Mouse (Mus musculus) cortical plate, adult 2 months (tissue): ENCODE measurements at regions not wholly inside any gene's neighbourhood (a gene's known extent, or its start where the extent isn't known, plus 50 kb on each side); places are given as distances from the start of the nearest gene placed in this dataset.
A peak's percentile ranks its signal among the peaks of the same experiment; 100 is the strongest.

Experiments
- H3K27ac ChIP-seq: fragments of 200-500 bp; 2 replicates; pipeline ENCODE4 v1.5.1; 2012; ENCODE audit warnings: low read length, control low read depth, inconsistent platforms; ENCODE audit not compliant: insufficient read depth
- H3K4me1 ChIP-seq: fragments of 200-500 bp; 2 replicates; pipeline ENCODE4 v1.6.1; 2011; ENCODE audit warnings: low read length; ENCODE audit not compliant: control insufficient read depth, insufficient read depth
- H3K4me3 ChIP-seq: fragments of 200-500 bp; 2 replicates; pipeline ENCODE4 v1.5.1; 2011; ENCODE audit warnings: mild to moderate bottlenecking, low read length, control low read depth; ENCODE audit not compliant: insufficient read depth
- CTCF ChIP-seq: fragments of 200-500 bp; IDR thresholded peaks from 2 replicates; pipeline ENCODE4 v1.5.1; 2011; ENCODE audit warnings: mild to moderate bottlenecking, control low read depth, low read length; ENCODE audit not compliant: insufficient read depth; ENCODE audit errors: extremely low read depth
- POLR2A ChIP-seq: fragments of 200-500 bp; IDR thresholded peaks from 2 replicates; pipeline ENCODE4 v1.6.1; 2011; ENCODE audit warnings: mild to moderate bottlenecking, low read length, control low read depth; ENCODE audit not compliant: insufficient read depth; ENCODE audit errors: extremely low read depth

- H3K4me1 ChIP-seq = no peaks in the 10 kb centered on the region; the same call in 1 of the 2 replicates
- peak overlapping the region; percentile 33; the same call in 1 of the 2 replicates for H3K4me3 ChIP-seq
- H3K27ac ChIP-seq = no peak overlapping the region
- TF ChIP-seq POLR2A (no peak), CTCF (no peak)
These were observed 232.6 kb downstream of the Gm45692 start for GRCm38 (mm10) chr8:26351643-26352540.

- H3K4me3 ChIP-seq = no peak overlapping the region
- no peak overlapping the region for H3K27ac ChIP-seq
- TF ChIP-seq CTCF = no peak
- TF ChIP-seq POLR2A = no peak
- no peaks in the 10 kb centered on the region; the same call in 1 of the 2 replicates for H3K4me1 ChIP-seq
These were observed 233.2 kb downstream of the Gm45692 start for GRCm38 (mm10) chr8:26352541-26353010.

GRCm38 (mm10) chr8:26353476-26353875 is 234.1 kb downstream of the Gm45692 start:
- TF ChIP-seq CTCF (no peak), POLR2A (no peak)
- Histone ChIP-seq H3K4me1 (no peaks in the 10 kb centered on the region; the same call in 1 of the 2 replicates), H3K27ac (no peak overlapping the region), H3K4me3 (no peak overlapping the region)

DNA sequence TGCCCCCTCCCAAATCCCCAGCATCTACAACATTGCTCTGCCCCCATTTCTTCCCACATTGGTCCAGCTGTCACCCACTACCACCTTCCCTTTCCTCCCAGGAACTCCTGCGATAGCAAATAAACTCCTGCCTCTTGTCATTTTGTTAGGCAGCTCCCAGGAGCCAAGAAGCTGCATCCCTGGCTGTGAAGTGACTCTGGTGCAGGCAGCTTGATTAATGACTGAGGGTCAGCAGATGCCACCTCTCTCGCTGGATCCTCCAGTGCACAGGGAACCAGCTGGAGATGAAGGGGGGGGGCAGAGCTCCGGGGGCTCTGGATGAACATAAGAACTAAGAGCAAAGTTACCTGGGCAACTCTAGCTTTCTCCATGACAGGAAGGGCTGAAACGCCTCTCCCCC is 235.2 kb downstream of the Gm45692 start:
- no peaks in the 10 kb centered on the region; the same call in 1 of the 2 replicates for H3K4me1 ChIP-seq
- H3K27ac ChIP-seq = no peak overlapping the region
- TF ChIP-seq CTCF (no peak), POLR2A (no peak)
- no peak overlapping the region for H3K4me3 ChIP-seq

- TF ChIP-seq POLR2A (no peak), CTCF (no peak)
- H3K27ac ChIP-seq = no peak overlapping the region
- H3K4me1 ChIP-seq = no peaks in the 10 kb centered on the region; the same call in 1 of the 2 replicates
- H3K4me3 ChIP-seq = no peak overlapping the region
These were observed 237.5 kb downstream of the Gm45692 start for GRCm38 (mm10) chr8:26356801-26357200.

DNA sequence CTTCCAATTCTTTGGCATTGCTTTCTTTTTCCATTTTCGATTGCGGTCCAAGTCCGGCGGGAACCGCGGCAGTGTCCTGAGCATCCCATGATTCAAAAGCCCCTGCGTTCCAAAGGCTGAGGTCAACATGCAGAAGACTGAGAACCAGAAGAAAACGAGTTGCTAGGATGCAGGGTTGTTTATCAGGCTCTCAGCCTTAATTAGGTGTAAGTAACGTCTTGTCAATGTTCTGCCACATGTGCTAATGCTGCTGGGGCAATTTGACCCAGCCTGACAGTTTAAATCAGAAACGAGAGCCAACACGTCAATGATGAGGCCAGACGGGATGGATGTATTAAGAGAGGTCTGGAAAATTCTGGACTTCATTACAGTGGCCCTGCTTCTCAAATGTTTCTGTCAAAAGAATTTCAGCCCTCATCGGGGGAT is 239.4 kb downstream of the Gm45692 start:
- Histone ChIP-seq H3K4me3 (no peak overlapping the region), H3K27ac (no peak overlapping the region), H3K4me1 (no peaks in the 10 kb centered on the region)
- TF ChIP-seq POLR2A (no peak), CTCF (no peak)

GRCm38 (mm10) chr8:26362366-26362765 is 243.0 kb downstream of the Gm45692 start:
- H3K27ac ChIP-seq = no peak overlapping the region
- H3K4me1 ChIP-seq = no peaks in the 10 kb centered on the region
- TF ChIP-seq POLR2A (no peak), CTCF (no peak)
- H3K4me3 ChIP-seq = no peak overlapping the region

DNA sequence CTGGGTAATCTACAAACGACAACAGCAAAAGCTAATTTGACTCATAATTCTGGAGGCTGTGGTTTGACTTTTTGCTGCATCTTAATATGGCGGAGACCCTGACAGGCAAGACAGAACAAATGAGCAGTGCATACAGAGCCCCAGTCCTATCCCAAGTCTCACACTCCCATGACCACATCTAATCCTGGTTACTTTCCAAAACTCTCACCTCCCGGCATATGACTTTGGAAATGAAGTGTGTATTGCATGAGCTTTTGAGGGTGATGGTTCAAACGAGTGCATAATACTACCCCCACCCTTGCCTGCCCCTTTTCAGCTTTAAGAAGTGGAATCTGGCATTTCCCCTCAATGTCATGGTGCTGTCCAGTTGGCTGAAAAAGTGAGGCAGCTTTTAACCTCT is 244.3 kb downstream of the Gm45692 start:
- TF ChIP-seq CTCF (no peak), POLR2A (no peak)

DNA sequence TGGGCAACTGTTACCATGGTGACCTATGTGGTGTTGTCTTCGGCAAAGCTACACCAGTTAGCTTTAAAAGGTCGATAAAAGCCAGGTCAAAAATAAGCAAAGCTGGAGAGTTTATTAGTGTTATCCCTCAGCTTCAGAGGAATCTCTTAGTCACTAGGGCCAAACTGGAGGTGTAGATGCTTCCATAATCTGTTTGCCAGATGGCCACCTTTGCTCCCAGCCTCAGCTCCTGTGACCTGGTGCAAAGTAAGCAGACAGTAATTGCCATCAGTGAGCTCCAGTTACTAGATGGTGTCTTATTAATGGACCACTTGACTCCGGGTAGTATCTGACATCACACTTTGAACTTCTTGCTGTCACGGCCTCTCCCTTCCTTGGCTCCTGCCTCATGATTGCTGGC is 245.3 kb downstream of the Gm45692 start:
- no peaks in the 10 kb centered on the region for H3K4me1 ChIP-seq
- TF ChIP-seq CTCF (no peak), POLR2A (no peak)
- no peak overlapping the region for H3K27ac ChIP-seq
- H3K4me3 ChIP-seq = no peak overlapping the region

More for the DNA sequence above, 244.3 kb downstream of the Gm45692 start:
- no peak overlapping the region for H3K27ac ChIP-seq
- no peaks in the 10 kb centered on the region for H3K4me1 ChIP-seq
- H3K4me3 ChIP-seq = no peak overlapping the region

DNA sequence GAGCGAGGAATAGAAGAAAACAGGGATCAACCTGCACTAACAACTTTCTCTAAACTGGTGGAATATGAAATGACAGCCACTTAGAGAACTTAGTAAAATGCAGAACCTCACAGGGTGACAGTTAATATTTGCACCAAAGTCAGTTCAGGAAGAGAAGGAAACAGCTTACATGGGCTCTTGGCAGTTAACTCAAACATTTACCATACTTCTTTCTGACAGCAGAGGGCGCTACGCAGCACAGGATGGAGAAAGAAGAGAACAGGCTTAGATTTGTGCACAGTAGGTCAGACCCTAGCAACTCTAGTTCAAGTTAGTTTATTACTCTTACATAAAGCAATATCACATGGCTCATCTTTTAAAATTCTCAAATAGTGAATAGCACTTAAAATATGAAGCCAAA is 261.3 kb downstream of the Gm45692 start:
- Histone ChIP-seq H3K4me3 (no peak overlapping the region), H3K4me1 (no peaks in the 10 kb centered on the region), H3K27ac (no peak overlapping the region)
- TF ChIP-seq CTCF (peak; percentile 75), POLR2A (no peak)
